Mouse (Mus musculus): Measurements from ENCODE around the gene Tbc1d1.

The Tbc1d1 gene

DNA sequence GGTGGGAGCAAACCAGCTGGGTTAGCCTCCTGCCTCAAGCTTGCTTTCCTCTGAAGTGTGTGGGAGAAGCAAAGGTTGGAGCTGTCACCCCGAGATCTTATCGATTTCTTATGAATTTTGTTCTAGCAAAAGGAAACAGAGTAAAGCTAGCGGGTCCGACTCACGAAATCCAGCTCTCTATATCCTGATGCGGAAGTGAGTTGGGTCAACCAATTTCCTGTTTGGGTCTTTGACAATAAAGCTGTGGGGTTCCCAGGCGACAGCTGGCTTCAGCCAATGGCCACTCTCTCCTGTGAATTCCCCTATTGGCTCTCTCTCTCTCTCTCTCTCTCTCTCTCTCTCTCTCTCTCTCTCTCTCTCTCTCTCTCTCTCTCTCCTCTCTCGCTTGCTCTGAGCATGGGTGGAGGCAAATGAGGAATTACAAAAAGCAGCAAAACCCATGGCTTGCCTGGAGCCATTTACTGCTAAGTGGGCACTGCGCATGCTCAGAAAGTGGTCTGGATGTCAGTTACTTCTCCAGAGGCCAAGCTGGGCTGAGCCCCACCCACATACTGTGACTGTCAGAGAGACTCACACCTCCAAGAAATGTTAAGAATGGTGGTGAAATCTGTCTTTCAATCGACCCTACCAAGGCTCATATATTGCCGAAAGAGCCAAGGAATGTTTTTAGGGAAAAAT is 224.7 kb downstream of the Tbc1d1 start:
- DNase-seq (ENCODE audit: extremely low read depth, low read depth): peak; percentile 63

GRCm38 (mm10) chr5:64381538-64381937 is 225.4 kb downstream of the Tbc1d1 start:
- DNase-seq (ENCODE audit: extremely low read depth, low read depth): no peak

DNA sequence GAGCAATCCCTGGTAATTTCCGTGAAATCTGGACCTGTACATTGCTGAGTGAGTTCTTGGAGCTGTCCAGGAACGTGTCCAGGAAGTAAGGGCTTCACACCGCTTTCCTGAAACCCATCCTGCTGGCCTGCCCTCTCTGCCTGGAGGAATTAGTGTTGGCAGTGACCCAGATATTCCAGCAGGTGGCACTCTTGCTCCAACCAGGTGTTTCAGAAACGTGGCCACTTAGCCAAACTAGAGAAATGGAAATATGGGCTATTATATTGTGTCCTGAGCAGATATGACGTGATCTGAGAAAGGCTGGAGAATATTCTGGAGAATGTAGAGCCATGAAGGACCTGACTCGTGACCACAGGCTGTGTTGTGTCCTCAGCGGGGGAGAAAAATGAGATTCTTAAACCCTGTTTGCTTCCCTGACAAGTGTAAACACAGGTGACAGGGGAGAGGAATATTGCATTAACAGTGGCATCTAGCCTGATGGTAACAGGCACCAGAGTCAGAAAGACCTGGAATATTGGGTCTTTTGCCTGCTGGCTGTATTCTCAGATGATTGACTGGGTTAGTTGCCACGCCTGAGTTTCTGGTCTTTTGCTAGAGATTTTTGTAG is 226.4 kb downstream of the Tbc1d1 start:
- peak; percentile 59 for DNase-seq (ENCODE audit: extremely low read depth, low read depth)

GRCm38 (mm10) chr5:64383215-64383614 is 227.1 kb downstream of the Tbc1d1 start:
- DNase-seq (ENCODE audit: extremely low read depth, low read depth): no peak

DNA sequence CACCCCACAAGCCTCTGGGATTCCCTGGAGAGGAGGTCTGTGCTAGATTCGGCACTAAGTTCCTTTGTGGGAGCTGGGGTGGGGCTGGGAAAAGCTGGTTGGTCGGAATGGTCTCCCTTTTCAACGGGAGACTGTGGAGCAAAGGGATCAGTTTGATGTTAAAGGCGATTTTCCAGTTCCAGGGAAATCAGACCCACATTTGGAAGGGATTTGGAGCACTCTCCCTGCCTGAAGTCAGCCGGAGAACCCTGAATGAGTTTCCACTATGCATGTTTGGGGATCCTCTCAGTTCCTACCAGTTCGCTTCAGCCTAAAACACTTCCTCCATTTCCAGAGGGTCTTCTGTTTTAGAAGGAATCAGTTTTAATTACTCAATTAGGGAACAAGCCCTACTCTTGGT is 228.4 kb downstream of the Tbc1d1 start:
- DNase-seq (ENCODE audit: extremely low read depth, low read depth): no peak

DNA sequence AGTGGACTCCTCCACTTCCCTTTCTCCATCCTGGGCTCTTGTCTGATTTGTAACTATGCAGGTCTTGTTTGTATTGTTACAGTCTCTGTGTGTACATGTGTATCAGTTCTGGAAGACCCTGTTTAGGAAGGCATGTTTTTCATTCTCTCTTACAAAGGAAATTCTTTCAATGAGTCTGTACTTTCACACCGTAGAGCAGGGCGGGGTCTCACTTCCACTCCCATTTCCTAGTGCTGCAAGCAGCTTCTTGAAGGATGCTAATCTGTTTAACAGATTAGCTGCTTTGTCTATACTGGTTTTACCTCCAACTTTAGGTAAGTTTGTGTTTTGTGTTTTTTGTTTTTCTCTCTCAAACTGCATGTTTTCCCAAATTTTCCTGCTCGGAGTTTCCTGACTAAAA is 230.9 kb downstream of the Tbc1d1 start:
- no peak for DNase-seq (ENCODE audit: extremely low read depth, low read depth)

DNA sequence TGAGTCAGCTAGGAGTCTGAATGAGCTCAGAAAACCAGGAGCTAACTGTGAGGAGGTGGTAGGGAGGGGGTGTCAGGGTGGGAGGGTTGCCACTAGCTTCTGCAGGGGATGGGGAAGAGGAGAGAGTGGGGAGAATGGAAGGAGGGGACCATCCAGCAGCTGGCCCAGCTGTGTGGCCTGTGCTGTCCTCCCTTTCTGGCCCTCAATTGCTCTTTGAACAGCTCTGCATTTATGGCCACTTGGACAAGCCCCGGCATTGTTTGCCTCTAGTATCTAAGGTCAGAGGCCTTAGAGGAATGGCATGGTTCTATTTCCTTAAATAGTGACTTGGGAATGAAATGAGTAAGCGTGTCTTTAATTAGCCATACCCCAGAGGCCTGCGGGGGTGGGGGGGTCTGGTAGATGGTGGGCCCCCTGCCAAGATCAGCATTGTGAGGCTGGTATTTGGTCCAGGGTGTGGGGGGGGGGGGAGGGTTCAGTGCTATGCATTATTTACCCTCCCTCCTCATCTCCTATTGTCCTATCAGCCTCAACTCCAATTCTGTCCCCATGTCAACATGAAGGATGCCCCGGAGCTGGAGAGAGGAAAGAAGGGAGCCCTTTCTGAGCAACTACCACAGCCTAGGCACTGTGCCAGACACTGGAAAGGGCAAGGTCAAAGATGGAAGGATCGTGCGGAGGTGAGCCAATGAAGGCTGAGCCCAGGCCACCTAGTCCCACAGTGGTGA is 233.3 kb downstream of the Tbc1d1 start:
- no peak for DNase-seq (ENCODE audit: extremely low read depth, low read depth)

DNA sequence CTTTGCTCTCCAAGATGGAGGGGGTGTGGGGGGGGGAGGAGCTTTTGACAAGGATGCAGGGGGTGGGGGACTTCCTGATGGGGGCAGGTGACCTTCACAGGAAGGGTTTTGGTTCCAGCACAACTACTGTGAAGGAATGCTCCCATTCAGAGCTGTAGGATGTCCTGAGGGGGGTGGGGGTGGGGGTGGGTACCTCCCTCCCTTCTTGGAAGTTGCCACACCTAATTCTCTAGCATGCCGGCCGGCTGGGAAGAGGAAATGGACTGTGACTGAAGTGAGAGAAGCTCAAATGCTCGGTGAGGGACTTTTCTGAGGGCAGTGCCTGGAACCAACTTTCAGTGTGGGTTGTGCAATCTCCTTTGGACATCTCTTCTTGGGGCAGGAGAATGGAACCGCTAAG is 235.2 kb downstream of the Tbc1d1 start:
- DNase-seq (ENCODE audit: extremely low read depth, low read depth): no peak

DNA sequence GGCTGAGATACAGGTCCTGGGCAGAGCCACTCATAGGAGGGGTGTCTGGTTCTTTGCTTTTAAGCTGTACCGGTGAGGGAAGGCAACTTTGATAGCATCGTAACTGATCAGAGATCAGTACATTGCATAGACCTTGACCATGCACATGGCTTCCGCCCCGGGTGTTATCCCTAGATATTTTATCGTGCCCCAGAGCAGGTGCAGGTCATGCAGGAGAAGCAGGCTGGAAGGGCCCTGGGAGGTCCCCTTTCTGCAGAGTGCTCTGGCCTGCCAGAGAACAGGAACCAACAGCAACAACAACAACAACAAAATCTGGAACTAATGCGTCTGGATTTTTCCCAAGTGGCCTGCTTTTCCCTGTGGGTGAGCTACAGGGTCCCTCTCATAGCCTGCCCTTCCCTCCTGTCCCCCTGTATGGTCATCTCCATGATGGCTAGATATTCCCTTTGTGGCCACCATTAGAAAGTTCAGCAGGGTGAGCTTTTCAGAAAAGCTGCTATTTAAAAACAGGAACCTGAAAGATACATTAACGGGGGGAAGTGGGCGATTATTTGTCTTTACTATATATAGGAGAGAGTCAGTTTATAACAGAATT is 236.4 kb downstream of the Tbc1d1 start:
- DNase-seq (ENCODE audit: extremely low read depth, low read depth): no peak

DNA sequence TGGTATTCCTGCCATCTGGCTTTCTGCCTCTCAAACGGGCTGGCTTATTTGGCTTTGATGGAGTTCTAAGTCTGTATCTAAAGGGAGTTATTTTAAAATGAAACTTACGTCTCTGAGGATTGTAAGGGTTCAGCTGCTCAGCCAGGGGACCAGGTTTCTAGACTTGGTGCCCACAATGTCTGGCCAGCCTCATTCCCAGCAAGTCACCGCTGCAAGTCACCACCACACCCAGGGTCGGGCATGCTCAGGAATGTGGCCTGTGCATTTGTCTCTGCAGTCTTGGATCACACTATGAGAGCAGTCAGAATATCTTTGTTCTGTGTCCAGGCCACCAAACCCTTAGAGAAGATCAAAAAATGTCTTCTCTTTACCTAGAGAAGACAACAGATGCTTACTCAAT is 237.4 kb downstream of the Tbc1d1 start:
- no peak for DNase-seq (ENCODE audit: extremely low read depth, low read depth)

DNA sequence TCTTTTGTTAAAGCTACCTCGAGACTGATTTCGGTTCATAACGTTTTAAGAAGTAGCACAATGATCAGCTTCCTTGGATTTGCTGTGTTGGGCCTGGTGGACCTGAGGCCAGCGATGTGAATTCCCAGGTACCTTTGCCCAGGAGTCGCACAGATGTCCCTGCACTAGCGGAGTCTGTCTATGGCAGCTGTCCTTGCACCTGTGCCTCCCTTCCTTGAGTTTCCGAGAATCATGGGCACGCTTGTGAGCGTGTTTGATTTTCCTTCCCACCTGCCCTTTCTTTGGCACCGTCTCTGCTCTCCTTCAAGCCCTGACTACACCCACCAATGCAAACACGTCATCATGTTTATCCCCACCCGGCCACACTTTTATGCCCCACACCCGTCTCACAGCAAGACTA is 242.1 kb downstream of the Tbc1d1 start:
- no peak for DNase-seq (ENCODE audit: extremely low read depth, low read depth)

GRCm38 (mm10) chr5:64400742-64401141 is 244.6 kb downstream of the Tbc1d1 start:
- no peak for DNase-seq (ENCODE audit: extremely low read depth, low read depth)

All from MEL-GATA-1-ER (cell line).